Mouse (Mus musculus) brain, embryonic 18.5 days (tissue): ENCODE measurements at regions not wholly inside any gene's neighbourhood (a gene's known extent, or its start where the extent isn't known, plus 50 kb on each side); places are given as distances from the start of the nearest gene placed in this dataset.

ENCODE experiments used
- DNase-seq: peaks from one replicate; pipeline ENCODE4 v3.0.0-alpha.2; 2012; ENCODE audit warnings: low read depth, low spot score

GRCm38 (mm10) chr4:89401696-89402095, 90.9 kb upstream of the Cdkn2b start:
- DNase-seq: no peak

GRCm38 (mm10) chr4:89400342-89400741, 89.5 kb upstream of the Cdkn2b start:
- no peak for DNase-seq

- DNase-seq: no peak
Observed at GRCm38 (mm10) chr4:89399277-89399676, 88.4 kb upstream of the Cdkn2b start.

GRCm38 (mm10) chr4:89396020-89396419, 85.2 kb upstream of the Cdkn2b start:
- DNase-seq: no peak

GRCm38 (mm10) chr4:89395336-89395735, 84.5 kb upstream of the Cdkn2b start:
- no peak for DNase-seq

GRCm38 (mm10) chr4:89393251-89393711, 82.4 kb upstream of the Cdkn2b start:
- no peak for DNase-seq

- DNase-seq: no peak
Observed at GRCm38 (mm10) chr4:89392791-89393190, 82.0 kb upstream of the Cdkn2b start.

- no peak for DNase-seq
Observed at GRCm38 (mm10) chr4:89391463-89392308, 80.8 kb upstream of the Cdkn2b start.

- no peak for DNase-seq
Observed at GRCm38 (mm10) chr4:89383548-89383947, 72.7 kb upstream of the Cdkn2b start.

- DNase-seq: no peak
Observed at GRCm38 (mm10) chr4:89382434-89382976, 71.7 kb upstream of the Cdkn2b start.

GRCm38 (mm10) chr4:89381763-89382162, 70.9 kb upstream of the Cdkn2b start:
- no peak for DNase-seq

GRCm38 (mm10) chr4:89381077-89381476, 70.2 kb upstream of the Cdkn2b start:
- DNase-seq: no peak

GRCm38 (mm10) chr4:89380330-89380945, 69.6 kb upstream of the Cdkn2b start:
- no peak for DNase-seq

- DNase-seq: no peak
Observed at GRCm38 (mm10) chr4:89379622-89380329, 68.9 kb upstream of the Cdkn2b start.

- DNase-seq: no peak
Observed at GRCm38 (mm10) chr4:89372631-89373030, 61.8 kb upstream of the Cdkn2b start.

GRCm38 (mm10) chr4:89368850-89369524, 58.1 kb upstream of the Cdkn2b start:
- DNase-seq: no peak

GRCm38 (mm10) chr4:89366581-89367141, 55.8 kb upstream of the Cdkn2b start:
- no peak for DNase-seq

- DNase-seq: no peak
Observed at GRCm38 (mm10) chr4:89365875-89366274, 55.0 kb upstream of the Cdkn2b start.

- DNase-seq: no peak
Observed at GRCm38 (mm10) chr4:89363150-89363683, 52.4 kb upstream of the Cdkn2b start.

- DNase-seq: no peak
Observed at GRCm38 (mm10) chr4:89362650-89363049, 51.8 kb upstream of the Cdkn2b start.

- DNase-seq: no peak
Observed at GRCm38 (mm10) chr4:89361316-89361715, 50.5 kb upstream of the Cdkn2b start.
